Mouse (Mus musculus): ENCODE data around the gene Pusl1. TPM values are rescaled to one million over a fixed set of nuclear protein-coding genes. Genes with fewer than 3 reads are reported as not detected.

Pusl1 gene
- total and polyA plus RNA-seq, 3 experiments, result 9.4 to 31.3 (median 10.1) TPM

DNA sequence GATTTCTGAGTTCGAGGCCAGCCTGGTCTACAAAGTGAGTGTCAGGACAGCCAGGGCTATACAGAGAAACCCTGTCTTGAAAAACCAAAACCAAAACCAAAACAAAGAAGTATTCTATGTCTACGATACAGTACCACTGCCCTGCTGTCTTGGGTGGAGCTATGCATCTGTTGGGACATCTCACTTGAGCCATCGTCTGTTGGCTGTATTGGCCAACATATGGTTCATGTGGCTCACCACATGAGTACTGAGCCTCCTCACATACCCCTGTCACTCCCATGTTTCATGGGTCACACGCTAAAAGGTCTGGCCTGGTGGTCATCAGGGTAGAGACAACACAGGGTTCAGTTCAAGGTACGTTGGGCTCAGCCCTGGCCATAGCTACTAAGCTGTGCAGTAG lies 5.3 kb downstream of the Pusl1 start:
- no peak overlapping the region for H3K27ac ChIP-seq
- no peak for DNase-seq
- H3K9ac ChIP-seq (ENCODE audit: low read depth, low read length), result no peak overlapping the region
- no peak overlapping the region for H3K4me3 ChIP-seq
- H3K4me1 ChIP-seq (ENCODE audit: control insufficient read depth, insufficient read depth, low read length), result peaks cover 12% of the 10 kb centered on the region
- intact Hi-C loops (cut with DNase I), result no loop called here
- H3K36me3 ChIP-seq (ENCODE audit: control insufficient read depth, insufficient read depth, low read length), result peaks cover 8% of the 10 kb centered on the region
- TF ChIP-seq POLR2A (IDR thresholded peaks at IDR 0.05; ENCODE audit: insufficient read depth, low read depth, low read length), result no peak
- TF ChIP-seq EP300 (IDR thresholded peaks at IDR 0.05; ENCODE audit: insufficient read depth, low read depth, low read length), result no peak
- no peak for TF ChIP-seq CTCF (IDR thresholded peaks at IDR 0.05)
- H3K27me3 ChIP-seq (ENCODE audit: control insufficient read depth, insufficient read depth, low read length), result no peaks in the 10 kb centered on the region
- 94% methylated on average over 5 of the region's 5 CpGs for whole genome bisulfite sequencing
- 0 out of 2 replicates have a peak, but pooled peaks cover 1% of the 10 kb centered on the region for H3K79me2 ChIP-seq (replicated peaks; ENCODE audit: control insufficient read depth, insufficient read depth, low read length)

DNA sequence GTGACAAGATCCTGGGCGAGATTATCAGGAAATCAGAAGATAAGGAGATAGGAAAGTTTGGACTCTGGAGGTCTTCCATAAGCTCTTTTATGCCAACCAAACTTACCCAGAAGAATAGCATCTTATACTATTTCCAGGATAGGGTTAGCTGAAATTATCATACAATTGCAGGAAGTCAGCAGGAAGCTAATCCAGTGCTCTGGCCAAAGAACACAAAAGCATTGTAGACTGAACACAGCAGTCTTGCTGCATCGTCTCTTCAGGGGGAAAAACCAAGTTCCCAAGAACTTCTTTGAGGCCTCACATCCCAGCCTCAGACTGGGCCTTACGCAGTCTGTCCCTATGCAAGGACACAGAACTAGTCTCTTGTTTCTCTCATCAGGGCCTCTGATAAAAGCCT lies 8.0 kb downstream of the Pusl1 start:
- intact Hi-C loops (cut with DNase I), result no loop called here

DNA sequence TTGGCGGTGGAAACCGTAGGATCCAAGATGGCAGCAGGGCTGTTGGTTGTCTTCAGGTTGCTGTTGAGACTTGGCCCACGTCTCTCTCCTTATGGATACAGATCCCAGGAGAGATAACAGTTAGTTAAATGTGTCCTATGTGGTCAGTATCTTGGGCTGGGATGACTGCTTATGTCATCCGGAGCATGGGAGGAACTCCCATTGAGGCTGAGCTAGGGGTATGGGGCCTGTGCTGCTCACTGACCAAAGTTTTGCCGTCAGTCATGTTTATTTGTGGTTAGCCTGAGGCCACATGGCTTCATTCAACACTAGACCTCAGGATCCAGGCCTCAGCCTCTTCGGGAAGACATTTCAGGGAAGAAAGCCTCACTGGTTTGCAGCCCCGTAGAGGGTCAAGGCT lies 20.2 kb downstream of the Pusl1 start:
- 93% methylated on average over 7 of the region's 7 CpGs for WGBS
- H3K27me3 ChIP-seq (ENCODE audit: control insufficient read depth, insufficient read depth, low read length), result no peaks in the 10 kb centered on the region
- no peak for TF ChIP-seq EP300 (IDR thresholded peaks at IDR 0.05; ENCODE audit: insufficient read depth, low read depth, low read length)
- no peak for TF ChIP-seq CTCF (IDR thresholded peaks at IDR 0.05)
- no peak for TF ChIP-seq POLR2A (IDR thresholded peaks at IDR 0.05; ENCODE audit: insufficient read depth, low read depth, low read length)
- intact Hi-C loops (cut with DNase I), result no loop called here
- no peaks in the 10 kb centered on the region for H3K36me3 ChIP-seq (ENCODE audit: control insufficient read depth, insufficient read depth, low read length)
- no peak overlapping the region for H3K4me3 ChIP-seq
- no peak overlapping the region for H3K9ac ChIP-seq (ENCODE audit: low read depth, low read length)
- no peak overlapping the region for H3K27ac ChIP-seq
- H3K79me2 ChIP-seq (replicated peaks; ENCODE audit: control insufficient read depth, insufficient read depth, low read length), result no peaks in the 10 kb centered on the region
- H3K4me1 ChIP-seq (ENCODE audit: control insufficient read depth, insufficient read depth, low read length), result no peaks in the 10 kb centered on the region
- no peak for DNase-seq

More for the DNA sequence above, 8.0 kb downstream of the Pusl1 start:
- peak in 1 of 2 experiments; percentile 18 for DNase-seq
- TF ChIP-seq CTCF (IDR thresholded peaks at IDR 0.05) (no peak), EP300 (IDR thresholded peaks at IDR 0.05; ENCODE audit: insufficient read depth, low read depth, low read length) (no peak), POLR2A (IDR thresholded peaks at IDR 0.05; ENCODE audit: insufficient read depth, low read depth, low read length) (peak; percentile 70; the same call in 1 of the 2 replicates)
- H3K27me3 ChIP-seq (ENCODE audit: control insufficient read depth, insufficient read depth, low read length), result no peaks in the 10 kb centered on the region
- peaks cover 8% of the 10 kb centered on the region for H3K4me1 ChIP-seq (ENCODE audit: control insufficient read depth, insufficient read depth, low read length)
- H3K9ac ChIP-seq (ENCODE audit: low read depth, low read length), result no peak overlapping the region
- peak overlapping the region; percentile 83 for H3K27ac ChIP-seq
- 0 out of 2 replicates have a peak overlapping the region, but pooled peaks have one; percentile 9 for H3K4me3 ChIP-seq
- WGBS, result 29% methylated on average over 3 of the region's 3 CpGs
- H3K79me2 ChIP-seq (replicated peaks; ENCODE audit: control insufficient read depth, insufficient read depth, low read length), result no peaks in the 10 kb centered on the region
- H3K36me3 ChIP-seq (ENCODE audit: control insufficient read depth, insufficient read depth, low read length), result peaks cover 8% of the 10 kb centered on the region

DNA sequence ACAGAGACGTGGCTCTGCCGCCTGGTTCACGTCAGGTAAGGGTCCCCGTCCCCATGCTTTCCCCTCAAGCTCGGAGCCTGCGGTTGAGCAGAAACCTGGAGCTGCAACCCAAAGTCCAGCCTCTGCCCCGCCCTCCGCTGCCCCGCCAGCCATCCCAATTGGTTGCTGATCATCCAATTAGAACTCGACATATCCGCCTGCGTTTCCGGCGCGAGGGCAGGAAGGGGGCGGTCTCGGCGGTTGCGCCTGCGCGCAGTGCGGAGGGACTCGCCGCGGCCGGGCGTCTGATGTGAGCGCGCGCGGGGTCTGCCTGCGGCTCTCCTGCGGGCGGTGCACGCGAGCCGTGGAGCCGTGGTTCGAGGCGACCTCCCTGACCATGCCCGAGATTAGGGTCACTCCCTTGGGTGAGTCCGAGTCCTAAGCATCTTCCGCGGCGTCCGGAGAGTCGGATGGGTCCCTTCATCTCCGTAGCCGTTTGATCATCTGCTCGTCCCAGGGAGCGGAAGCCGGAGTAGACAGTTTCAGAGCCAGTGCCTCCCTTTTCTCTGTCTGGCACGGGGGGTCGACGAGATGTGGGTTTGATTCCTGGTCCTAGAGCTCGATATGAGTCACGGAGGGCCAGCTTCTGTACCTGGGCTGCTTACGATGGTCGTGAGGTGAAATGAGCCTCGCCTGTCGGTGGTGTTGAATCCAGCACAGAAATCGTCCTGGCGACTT lies 22.1 kb downstream of the Pusl1 start, which contains the start of the genes Cptp and Ints11:
TSS of gene Cptp (minus strand) at position 124 of the 717 bp plus-strand sequence.
TSS of gene Ints11 (plus strand) at position 230 of the 717 bp plus-strand sequence.
- WGBS, result under 1% methylated on average over 63 of the region's 63 CpGs
- H3K4me1 ChIP-seq (ENCODE audit: control insufficient read depth, insufficient read depth, low read length), result no peaks in the 10 kb centered on the region
- intact Hi-C loops (cut with DNase I), result loop anchor here (1.0 to 5.0 kb wide), 4 partner anchors 19 to 123 kb away; partner anchors contain the start of genes B3galt6, Sdf4 and Ube2j2
- peak within 1 kb of the TSS; percentile 79 for H3K9ac ChIP-seq (ENCODE audit: low read depth, low read length)
- peak within 1 kb of the TSS; percentile 82 for H3K27ac ChIP-seq
- H3K27me3 ChIP-seq (ENCODE audit: control insufficient read depth, insufficient read depth, low read length), result no peaks in the 10 kb centered on the region
- TF ChIP-seq EP300 (IDR thresholded peaks at IDR 0.05; ENCODE audit: insufficient read depth, low read depth, low read length) (0 out of 2 replicates have a peak, but pooled peaks have one; percentile 47), CTCF (IDR thresholded peaks at IDR 0.05) (peak; percentile 71), POLR2A (IDR thresholded peaks at IDR 0.05; ENCODE audit: insufficient read depth, low read depth, low read length) (peak; percentile 73)
- no peaks in the 10 kb centered on the region for H3K36me3 ChIP-seq (ENCODE audit: control insufficient read depth, insufficient read depth, low read length)
- DNase-seq, result peak; percentile 97 to 98
- H3K4me3 ChIP-seq, result peak within 1 kb of the TSS; percentile 65
- no peaks in the 10 kb centered on the region for H3K79me2 ChIP-seq (replicated peaks; ENCODE audit: control insufficient read depth, insufficient read depth, low read length)

DNA sequence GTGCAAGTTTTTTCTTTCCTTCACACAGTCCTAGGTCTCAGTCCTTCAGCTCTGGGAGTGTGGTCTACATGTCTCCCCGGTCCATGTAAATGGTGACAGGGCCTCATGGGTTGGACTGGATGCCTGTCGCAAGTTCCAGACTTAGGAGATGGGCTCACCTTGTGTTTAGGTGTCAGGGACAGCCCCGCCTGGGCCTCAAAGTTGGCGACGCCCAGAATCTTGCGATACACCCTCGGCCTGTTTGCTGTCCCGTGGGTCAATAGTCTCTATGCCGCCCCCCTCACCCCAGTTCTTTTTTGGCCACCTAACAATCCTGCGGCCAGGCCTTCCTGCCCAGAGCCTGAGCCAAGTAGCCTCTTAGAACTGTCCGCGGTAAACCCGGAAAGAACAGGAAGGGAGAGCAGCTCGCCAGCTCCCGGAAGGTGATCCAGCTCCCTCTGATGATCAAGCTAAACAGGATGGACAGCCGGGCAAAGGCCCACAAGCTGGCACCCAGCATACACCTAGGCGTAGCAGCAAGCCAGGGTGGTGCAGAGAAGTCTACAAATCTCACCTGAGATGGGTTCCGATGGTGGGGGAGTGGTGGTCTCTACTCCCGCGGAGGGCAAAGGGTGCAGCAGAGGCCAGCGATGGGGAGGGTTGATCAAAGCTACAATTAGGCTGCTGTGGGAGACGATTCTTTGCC lies 22.8 kb downstream of the Pusl1 start:
- no peaks in the 10 kb centered on the region for H3K79me2 ChIP-seq (replicated peaks; ENCODE audit: control insufficient read depth, insufficient read depth, low read length)
- intact Hi-C loops (cut with DNase I), result loop anchor here (1.0 to 5.0 kb wide), 4 partner anchors 18 to 124 kb away; partner anchors contain the start of genes B3galt6, Sdf4 and Ube2j2
- WGBS, result 7% methylated on average over 22 of the region's 22 CpGs
- H3K27ac ChIP-seq, result peak overlapping the region; percentile 57
- no peaks in the 10 kb centered on the region for H3K4me1 ChIP-seq (ENCODE audit: control insufficient read depth, insufficient read depth, low read length)
- no peak for DNase-seq
- no peaks in the 10 kb centered on the region for H3K27me3 ChIP-seq (ENCODE audit: control insufficient read depth, insufficient read depth, low read length)
- no peaks in the 10 kb centered on the region for H3K36me3 ChIP-seq (ENCODE audit: control insufficient read depth, insufficient read depth, low read length)
- H3K9ac ChIP-seq (ENCODE audit: low read depth, low read length), result peak overlapping the region; percentile 76
- H3K4me3 ChIP-seq, result peak overlapping the region; percentile 65
- TF ChIP-seq EP300 (IDR thresholded peaks at IDR 0.05; ENCODE audit: insufficient read depth, low read depth, low read length), result no peak
- no peak for TF ChIP-seq POLR2A (IDR thresholded peaks at IDR 0.05; ENCODE audit: insufficient read depth, low read depth, low read length)
- TF ChIP-seq CTCF (IDR thresholded peaks at IDR 0.05), result no peak
